Mouse (Mus musculus) intestine, postnatal 0 days (tissue): ENCODE data around the gene Gabrq. TPM values are rescaled to one million over a fixed set of nuclear protein-coding genes. Genes with fewer than 3 reads are reported as not detected.

Source experiments
- ATAC-seq: fragments of 200-750 bp; cut with Nextera tagmentation; 2 replicates; pipeline ENCODE4 v1.8.0; 2017; ENCODE audit warnings: mild to moderate bottlenecking, moderate TSS enrichment, moderate library complexity
- H3K27ac ChIP-seq: fragments of 300-500 bp; sonication (generic); 2 replicates; pipeline ENCODE4 v1.5.1; 2014; ENCODE audit warnings: mild to moderate bottlenecking, low read depth, low read length, moderate library complexity
- H3K27me3 ChIP-seq: fragments of 300-500 bp; sonication (generic); replicated peaks from 2 replicates; pipeline ENCODE4 v1.6.1; 2014; ENCODE audit warnings: low read length, mixed read lengths; ENCODE audit not compliant: control insufficient read depth, insufficient read depth
- H3K36me3 ChIP-seq: fragments of 300-500 bp; sonication (generic); 2 replicates; pipeline ENCODE4 v1.6.1; 2014; ENCODE audit warnings: mild to moderate bottlenecking, moderate library complexity; ENCODE audit not compliant: control insufficient read depth, insufficient read depth
- H3K4me1 ChIP-seq: fragments of 300-500 bp; sonication (generic); replicated peaks from 2 replicates; pipeline ENCODE4 v1.6.1; 2014; ENCODE audit warnings: antibody characterized with exemption, low read length, mixed read lengths; ENCODE audit not compliant: control insufficient read depth, insufficient read depth
- H3K4me2 ChIP-seq: fragments of 300-500 bp; sonication (generic); replicated peaks from 2 replicates; pipeline ENCODE4 v1.6.1; 2014; ENCODE audit warnings: low read depth, mild to moderate bottlenecking, moderate library complexity
- H3K4me3 ChIP-seq: fragments of 300-500 bp; sonication (generic); 2 replicates; pipeline ENCODE4 v1.5.1; 2014; ENCODE audit warnings: low read depth, low read length
- H3K9ac ChIP-seq: fragments of 300-500 bp; sonication (generic); 2 replicates; pipeline ENCODE4 v1.6.1; 2014; ENCODE audit warnings: mild to moderate bottlenecking, low read depth, low read length
- H3K9me3 ChIP-seq: fragments of 300-500 bp; sonication (generic); 2 replicates; pipeline ENCODE4 v1.6.1; 2016; ENCODE audit warnings: mixed run types; ENCODE audit not compliant: control insufficient read depth
- CTCF ChIP-seq: sonication (generic); IDR thresholded peaks from 2 replicates; pipeline ENCODE4 v1.5.1; 2016; ENCODE audit warnings: low read depth, mild to moderate bottlenecking, control low read depth, antibody characterized with exemption, moderate library complexity
- WGBS: fragments of 180-500 bp; shearing (Covaris S2); extraction: QIAGEN DNeasy Blood & Tissue Kit; methylation state at CpG from one replicate; pipeline ENCODE4 v1.1.7; 2014; 5-methylcytosine and 5-hydroxymethylcytosine counted together
- polyA plus RNA-seq: library from polyadenylated mRNA; unstranded; fragments of >200 nt; fragmentation: Nextera tagmentation; extraction: Ambion mirVana; gene quantifications from 2 replicates; pipeline ENCODE4 v1.2.1, GENCODE M21; 2015

The Gabrq gene
- 0.03 TPM in 1 of 2 replicates, not detected in the other for polyA plus RNA-seq

- ATAC-seq = peak; percentile 63
- peak within 1 kb of the TSS; percentile 60 for H3K4me2 ChIP-seq
- WGBS = 28% methylated on average over 43 of the region's 43 CpGs
Measured at GRCm38 (mm10) chrX:72824776-72825588, at the start of gene Gabrq. Gabrq (plus strand) TSS chrX:72825178.

GRCm38 (mm10) chrX:72788773-72789557, 36.0 kb upstream of the Gabrq start:
- H3K4me3 ChIP-seq = no peak overlapping the region
- no peak overlapping the region for H3K4me2 ChIP-seq
- 23% methylated on average over 1 of the region's 1 CpGs for WGBS
- no peaks in the 10 kb centered on the region for H3K36me3 ChIP-seq
- H3K9ac ChIP-seq = no peak overlapping the region
- no peak for TF ChIP-seq CTCF
- H3K27me3 ChIP-seq = no peaks in the 10 kb centered on the region
- no peak for ATAC-seq
- no peaks in the 10 kb centered on the region for H3K9me3 ChIP-seq
- no peaks in the 10 kb centered on the region for H3K4me1 ChIP-seq
- no peak overlapping the region for H3K27ac ChIP-seq

More at GRCm38 (mm10) chrX:72824776-72825588, at the start of gene Gabrq:
- no peaks in the 10 kb centered on the region for H3K9me3 ChIP-seq
- H3K27me3 ChIP-seq = peaks cover 9% of the 10 kb centered on the region; the same call in 1 of the 2 replicates
- H3K36me3 ChIP-seq = no peaks in the 10 kb centered on the region
- no peaks in the 10 kb centered on the region for H3K4me1 ChIP-seq
- TF ChIP-seq CTCF = no peak
- peak within 1 kb of the TSS; percentile 31 for H3K4me3 ChIP-seq
- H3K9ac ChIP-seq = no peak within 1 kb of the TSS
- H3K27ac ChIP-seq = no peak within 1 kb of the TSS

GRCm38 (mm10) chrX:72789558-72789871, 35.5 kb upstream of the Gabrq start:
- ATAC-seq = no peak
- no peaks in the 10 kb centered on the region for H3K9me3 ChIP-seq
- no peaks in the 10 kb centered on the region for H3K4me1 ChIP-seq

GRCm38 (mm10) chrX:72819594-72819993, 5.4 kb upstream of the Gabrq start:
- 6% methylated on average over 5 of the region's 5 CpGs for WGBS
- peak; percentile 85 for TF ChIP-seq CTCF

More at GRCm38 (mm10) chrX:72789558-72789871, 35.5 kb upstream of the Gabrq start:
- TF ChIP-seq CTCF = no peak
- Histone ChIP-seq H3K4me2 (no peak overlapping the region), H3K4me3 (no peak overlapping the region), H3K27ac (no peak overlapping the region), H3K36me3 (no peaks in the 10 kb centered on the region), H3K9ac (no peak overlapping the region), H3K27me3 (no peaks in the 10 kb centered on the region)

GRCm38 (mm10) chrX:72823310-72823709, 1.7 kb upstream of the Gabrq start:
- Histone ChIP-seq H3K4me2 (no peak overlapping the region), H3K27ac (no peak overlapping the region), H3K4me3 (no peak overlapping the region), H3K9ac (no peak overlapping the region), H3K36me3 (no peaks in the 10 kb centered on the region), H3K4me1 (no peaks in the 10 kb centered on the region), H3K27me3 (peaks cover 9% of the 10 kb centered on the region; the same call in 1 of the 2 replicates), H3K9me3 (no peaks in the 10 kb centered on the region)
- no peak for ATAC-seq
- WGBS = 61% methylated on average over 2 of the region's 2 CpGs
- TF ChIP-seq CTCF = 0 out of 2 replicates have a peak, but pooled peaks have one; percentile 6

More at GRCm38 (mm10) chrX:72819594-72819993, 5.4 kb upstream of the Gabrq start:
- Histone ChIP-seq H3K4me3 (no peak overlapping the region), H3K27me3 (no peaks in the 10 kb centered on the region), H3K9me3 (no peaks in the 10 kb centered on the region), H3K4me2 (no peak overlapping the region), H3K9ac (no peak overlapping the region), H3K27ac (no peak overlapping the region), H3K36me3 (no peaks in the 10 kb centered on the region), H3K4me1 (no peaks in the 10 kb centered on the region)
- no peak for ATAC-seq

- no peak for ATAC-seq
- no peak overlapping the region for H3K9ac ChIP-seq
- no peak overlapping the region for H3K27ac ChIP-seq
- no peak for TF ChIP-seq CTCF
- no peaks in the 10 kb centered on the region for H3K9me3 ChIP-seq
- H3K36me3 ChIP-seq = no peaks in the 10 kb centered on the region
- H3K4me2 ChIP-seq = peak overlapping the region; percentile 60
- WGBS = 56% methylated on average over 7 of the region's 7 CpGs
- H3K27me3 ChIP-seq = peaks cover 9% of the 10 kb centered on the region; the same call in 1 of the 2 replicates
- no peaks in the 10 kb centered on the region for H3K4me1 ChIP-seq
- peak overlapping the region; percentile 31; the same call in 1 of the 2 replicates for H3K4me3 ChIP-seq
Measured at GRCm38 (mm10) chrX:72825589-72825905, 569 bp downstream of the Gabrq start.

Other genes starting within 250 kb of the Gabrq start
- gene Gabra3, start 168.3 kb upstream of the Gabrq start, polyA plus RNA-seq = 1.0 and 1.3 TPM in 2 replicates
- 35.9 and 39.2 TPM in 2 replicates for gene Cetn2, start 93.2 kb downstream of the Gabrq start, polyA plus RNA-seq
- gene Nsdhl, start 93.4 kb downstream of the Gabrq start, polyA plus RNA-seq = 23.5 and 26.4 TPM in 2 replicates
- gene Zfp185, start 162.2 kb downstream of the Gabrq start, polyA plus RNA-seq = 1.6 and 1.7 TPM in 2 replicates
- not detected in 2 replicates for gene Pnma5, start 211.9 kb downstream of the Gabrq start, polyA plus RNA-seq
- 0.04 TPM in 1 of 2 replicates, not detected in the other for gene Pnma3, start 239.6 kb downstream of the Gabrq start, polyA plus RNA-seq